Mouse (Mus musculus) heart, embryonic 13.5 days (tissue): Measurements from ENCODE around the gene Unk. TPM values are rescaled to one million over a fixed set of nuclear protein-coding genes. Genes with fewer than 3 reads are reported as not detected.

ENCODE experiments used
- ATAC-seq: fragments of 200-750 bp; cut with Nextera tagmentation; 2 replicates; pipeline ENCODE4 v1.8.0; 2017; ENCODE audit warnings: moderate TSS enrichment; ENCODE audit not compliant: insufficient number of reproducible peaks, low FRiP score, low TSS enrichment; ENCODE audit errors: extremely low read depth
- H3K27ac ChIP-seq: fragments of 300-500 bp; sonication (generic); replicated peaks from 2 replicates; pipeline ENCODE4 v1.5.1; 2015; ENCODE audit warnings: moderate library complexity, mild to moderate bottlenecking, inconsistent platforms
- H3K27me3 ChIP-seq: fragments of 300-500 bp; sonication (generic); replicated peaks from 2 replicates; pipeline ENCODE4 v1.6.1; 2015; ENCODE audit warnings: mild to moderate bottlenecking, inconsistent platforms
- H3K36me3 ChIP-seq: fragments of 300-500 bp; sonication (generic); 2 replicates; pipeline ENCODE4 v1.6.1; 2015; ENCODE audit warnings: mild to moderate bottlenecking, inconsistent platforms
- H3K4me1 ChIP-seq: fragments of 300-500 bp; sonication (generic); 2 replicates; pipeline ENCODE4 v1.6.1; 2015; ENCODE audit warnings: inconsistent platforms
- H3K4me2 ChIP-seq: fragments of 300-500 bp; sonication (generic); 2 replicates; pipeline ENCODE4 v1.6.1; 2015; ENCODE audit warnings: inconsistent platforms, mild to moderate bottlenecking, moderate library complexity
- H3K4me3 ChIP-seq: fragments of 300-500 bp; sonication (generic); 2 replicates; pipeline ENCODE4 v1.5.1; 2015; ENCODE audit warnings: moderate library complexity, mild to moderate bottlenecking, inconsistent platforms
- H3K9ac ChIP-seq: fragments of 300-500 bp; sonication (generic); 2 replicates; pipeline ENCODE4 v1.6.1; 2015; ENCODE audit warnings: inconsistent platforms, mild to moderate bottlenecking, moderate library complexity
- H3K9me3 ChIP-seq: fragments of 300-500 bp; sonication (generic); 2 replicates; pipeline ENCODE4 v1.6.1; 2016; ENCODE audit warnings: inconsistent platforms
- WGBS: fragments of 180-500 bp; shearing (Covaris S2); methylation state at CpG from one replicate; pipeline ENCODE4 v1.1.7; 2015; ENCODE audit warnings: mixed read lengths; 5-methylcytosine and 5-hydroxymethylcytosine counted together
- polyA plus RNA-seq: library from polyadenylated mRNA; unstranded; fragments of >200 nt; fragmentation: Nextera tagmentation; extraction: Ambion mirVana; gene quantifications from 2 replicates; pipeline ENCODE4 v1.2.1, GENCODE M21; 2015

Gene Unk
- polyA plus RNA-seq, 1 experiment from 2014 or later = 23.9 TPM

DNA sequence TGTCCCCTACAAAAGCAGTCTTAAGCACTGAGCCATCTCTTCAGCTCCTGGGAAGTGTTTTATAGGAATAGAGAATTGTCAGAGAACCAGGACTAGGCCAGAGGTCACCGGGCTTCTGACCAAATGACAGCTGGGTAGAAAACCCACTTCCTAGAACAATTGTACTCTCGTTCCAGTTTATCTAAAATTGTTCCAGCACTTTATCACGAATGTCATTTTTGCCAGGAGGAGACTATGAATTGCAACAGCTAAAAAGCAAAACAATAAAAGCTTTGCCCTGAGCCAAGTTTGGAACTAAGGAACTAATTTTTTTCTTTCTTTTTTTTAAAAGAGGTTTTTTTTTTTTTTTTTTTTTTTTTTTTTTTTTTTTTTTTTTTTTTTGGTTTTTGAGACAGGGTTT, 65.5 kb downstream of the Unk start:
- Histone ChIP-seq H3K36me3 (no peaks in the 10 kb centered on the region), H3K4me3 (no peak overlapping the region), H3K27ac (peak overlapping the region; percentile 46; the same call in 1 of the 2 replicates), H3K4me1 (peaks cover 33% of the 10 kb centered on the region), H3K9me3 (peaks cover 6% of the 10 kb centered on the region; the same call in 1 of the 2 replicates), H3K9ac (no peak overlapping the region), H3K27me3 (no peaks in the 10 kb centered on the region), H3K4me2 (no peak overlapping the region)
- 58% methylated on average over 3 of the region's 3 CpGs for WGBS
- ATAC-seq = no peak

- Histone ChIP-seq H3K9me3 (peaks cover 6% of the 10 kb centered on the region; the same call in 1 of the 2 replicates), H3K4me1 (peaks cover 42% of the 10 kb centered on the region), H3K36me3 (no peaks in the 10 kb centered on the region), H3K27me3 (no peaks in the 10 kb centered on the region), H3K4me2 (no peak overlapping the region), H3K9ac (no peak overlapping the region), H3K4me3 (no peak overlapping the region), H3K27ac (no peak overlapping the region)
- ATAC-seq = no peak
- 90% methylated on average over 5 of the region's 5 CpGs for WGBS
Measured at GRCm38 (mm10) chr11:116096213-116097108, 66.3 kb downstream of the Unk start.

- H3K9ac ChIP-seq = peak overlapping the region; percentile 33
- 60% methylated on average over 14 of the region's 14 CpGs for WGBS
- H3K9me3 ChIP-seq = peaks cover 6% of the 10 kb centered on the region; the same call in 1 of the 2 replicates
- no peak overlapping the region for H3K4me2 ChIP-seq
- no peak for ATAC-seq
- H3K27ac ChIP-seq = peak overlapping the region; percentile 80
- peaks cover 58% of the 10 kb centered on the region for H3K4me1 ChIP-seq
- H3K4me3 ChIP-seq = no peak overlapping the region
- H3K27me3 ChIP-seq = no peaks in the 10 kb centered on the region
- H3K36me3 ChIP-seq = no peaks in the 10 kb centered on the region
Measured at GRCm38 (mm10) chr11:116098711-116099460, 68.8 kb downstream of the Unk start.

- no peak for ATAC-seq
- Histone ChIP-seq H3K36me3 (no peaks in the 10 kb centered on the region), H3K4me2 (no peak overlapping the region), H3K9me3 (peaks cover 6% of the 10 kb centered on the region; the same call in 1 of the 2 replicates), H3K27me3 (no peaks in the 10 kb centered on the region), H3K4me3 (no peak overlapping the region), H3K9ac (peak overlapping the region; percentile 33), H3K4me1 (peaks cover 60% of the 10 kb centered on the region), H3K27ac (peak overlapping the region; percentile 80)
- 79% methylated on average over 6 of the region's 6 CpGs for WGBS
Measured at GRCm38 (mm10) chr11:116099462-116099861, 69.3 kb downstream of the Unk start.

- Histone ChIP-seq H3K27ac (peak overlapping the region; percentile 97), H3K27me3 (no peaks in the 10 kb centered on the region), H3K36me3 (peaks cover 5% of the 10 kb centered on the region), H3K9ac (peak overlapping the region; percentile 64), H3K4me2 (no peak overlapping the region), H3K9me3 (peaks cover 6% of the 10 kb centered on the region; the same call in 1 of the 2 replicates), H3K4me1 (peaks cover 69% of the 10 kb centered on the region), H3K4me3 (no peak overlapping the region)
- ATAC-seq = no peak
- WGBS = 15% methylated on average over 6 of the region's 6 CpGs
Measured at GRCm38 (mm10) chr11:116100385-116100784, 70.3 kb downstream of the Unk start.

DNA sequence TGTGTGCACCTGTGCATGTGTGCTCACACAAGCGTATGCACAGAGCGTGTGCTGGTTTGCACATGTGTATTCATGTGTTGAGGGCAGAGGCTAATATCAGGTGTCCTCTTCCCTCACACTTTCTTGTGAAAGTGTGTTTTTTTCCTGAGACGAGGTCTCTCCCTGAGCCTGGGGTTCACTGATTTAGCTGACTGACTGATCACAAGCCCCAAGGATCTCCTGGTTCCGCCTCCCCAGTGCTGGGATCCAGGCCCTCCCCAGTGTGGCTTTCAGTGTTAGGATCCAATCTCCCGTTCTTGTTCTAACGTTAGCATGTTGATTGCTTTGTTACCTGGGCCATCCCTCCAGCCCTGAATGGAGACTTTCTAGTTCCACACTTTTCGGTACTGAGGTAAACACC, 70.7 kb downstream of the Unk start:
- Histone ChIP-seq H3K9me3 (peaks cover 6% of the 10 kb centered on the region; the same call in 1 of the 2 replicates), H3K4me1 (peaks cover 74% of the 10 kb centered on the region), H3K4me2 (no peak overlapping the region), H3K27ac (peak overlapping the region; percentile 97), H3K9ac (peak overlapping the region; percentile 64), H3K4me3 (no peak overlapping the region), H3K36me3 (peaks cover 9% of the 10 kb centered on the region), H3K27me3 (no peaks in the 10 kb centered on the region)
- no peak for ATAC-seq
- WGBS = 69% methylated on average over 7 of the region's 7 CpGs

- WGBS = 36% methylated on average over 11 of the region's 11 CpGs
- H3K36me3 ChIP-seq = peaks cover 20% of the 10 kb centered on the region
- peak overlapping the region; percentile 64 for H3K9ac ChIP-seq
- peaks cover 85% of the 10 kb centered on the region for H3K4me1 ChIP-seq
- peaks cover under 1% of the 10 kb centered on the region; the same call in 1 of the 2 replicates for H3K9me3 ChIP-seq
- peaks cover 3% of the 10 kb centered on the region for H3K27me3 ChIP-seq
- ATAC-seq = no peak
- H3K4me3 ChIP-seq = no peak overlapping the region
- peak overlapping the region; percentile 97 for H3K27ac ChIP-seq
- H3K4me2 ChIP-seq = peak overlapping the region; percentile 32
Measured at GRCm38 (mm10) chr11:116101931-116102381, 71.8 kb downstream of the Unk start.

DNA sequence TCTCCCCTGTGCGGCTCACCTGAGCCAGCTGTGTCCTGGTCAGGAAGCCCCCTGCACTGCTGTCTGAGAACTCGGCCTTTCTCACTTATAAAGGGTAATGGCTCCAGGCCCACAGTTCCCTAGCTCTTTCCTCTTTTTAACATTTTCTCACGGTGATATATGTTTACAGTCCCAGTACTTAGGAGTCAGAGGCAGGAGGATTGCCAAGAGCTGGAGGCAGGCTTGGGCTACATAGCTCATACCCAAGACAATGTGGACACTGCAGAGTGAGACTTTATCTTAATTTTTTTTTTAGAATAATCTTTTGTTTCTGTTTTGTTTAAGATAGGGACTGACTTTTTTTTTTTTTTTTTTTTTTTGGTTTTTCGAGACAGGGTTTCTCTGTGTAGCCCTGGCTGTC, 72.3 kb downstream of the Unk start:
- Histone ChIP-seq H3K27ac (peak overlapping the region; percentile 97), H3K4me1 (peaks cover 90% of the 10 kb centered on the region), H3K27me3 (peaks cover 8% of the 10 kb centered on the region), H3K36me3 (peaks cover 24% of the 10 kb centered on the region), H3K4me3 (no peak overlapping the region), H3K4me2 (peak overlapping the region; percentile 32), H3K9me3 (no peaks in the 10 kb centered on the region), H3K9ac (peak overlapping the region; percentile 64)
- ATAC-seq = no peak
- WGBS = 52% methylated on average over 3 of the region's 4 CpGs

DNA sequence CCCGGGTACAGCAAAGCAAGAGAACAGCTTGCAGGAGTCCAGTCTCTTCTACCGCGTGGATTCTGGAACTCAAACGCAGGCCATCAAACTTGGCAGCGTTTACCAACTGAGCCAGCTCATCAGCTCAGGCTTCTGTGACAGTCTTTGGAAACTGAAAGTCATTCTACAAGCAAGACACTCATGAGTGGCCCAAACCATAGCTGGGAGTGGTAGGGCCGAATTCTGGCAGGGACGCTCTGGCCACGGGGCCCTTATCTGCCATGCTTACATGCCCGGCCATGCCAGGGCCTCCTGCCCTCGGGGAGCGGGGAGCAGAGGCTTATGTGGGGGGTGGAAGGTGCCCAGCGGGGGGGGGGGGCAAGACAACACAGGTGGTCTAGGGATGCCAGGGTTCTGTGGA, 73.5 kb downstream of the Unk start:
- H3K4me1 ChIP-seq = peaks cover 99% of the 10 kb centered on the region
- H3K9ac ChIP-seq = peak overlapping the region; percentile 47
- peak overlapping the region; percentile 97 for H3K27ac ChIP-seq
- peaks cover 19% of the 10 kb centered on the region for H3K27me3 ChIP-seq
- ATAC-seq = no peak
- H3K9me3 ChIP-seq = no peaks in the 10 kb centered on the region
- WGBS = 59% methylated on average over 12 of the region's 12 CpGs
- peaks cover 28% of the 10 kb centered on the region for H3K36me3 ChIP-seq
- no peak overlapping the region for H3K4me3 ChIP-seq
- H3K4me2 ChIP-seq = peak overlapping the region; percentile 38

- peak; percentile 64 for ATAC-seq
- Histone ChIP-seq H3K4me3 (no peak overlapping the region), H3K27ac (peak overlapping the region; percentile 97), H3K9me3 (no peaks in the 10 kb centered on the region), H3K4me1 (peaks cover 99% of the 10 kb centered on the region), H3K36me3 (peaks cover 28% of the 10 kb centered on the region), H3K27me3 (peaks cover 24% of the 10 kb centered on the region), H3K4me2 (peak overlapping the region; percentile 38), H3K9ac (peak overlapping the region; percentile 71)
- 22% methylated on average over 14 of the region's 14 CpGs for WGBS
Measured at GRCm38 (mm10) chr11:116104006-116104646, 74.0 kb downstream of the Unk start.

- peaks cover 99% of the 10 kb centered on the region for H3K4me1 ChIP-seq
- H3K27ac ChIP-seq = peak overlapping the region; percentile 97
- 76% methylated on average over 2 of the region's 2 CpGs for WGBS
Measured at GRCm38 (mm10) chr11:116105065-116105464, 74.9 kb downstream of the Unk start.

More at GRCm38 (mm10) chr11:116105065-116105464, 74.9 kb downstream of the Unk start:
- Histone ChIP-seq H3K4me3 (no peak overlapping the region), H3K9me3 (no peaks in the 10 kb centered on the region), H3K4me2 (no peak overlapping the region), H3K36me3 (peaks cover 28% of the 10 kb centered on the region), H3K27me3 (peaks cover 33% of the 10 kb centered on the region), H3K9ac (peak overlapping the region; percentile 71)
- ATAC-seq = no peak
